Mouse (Mus musculus): ENCODE measurements around the gene Aox2.

DNA sequence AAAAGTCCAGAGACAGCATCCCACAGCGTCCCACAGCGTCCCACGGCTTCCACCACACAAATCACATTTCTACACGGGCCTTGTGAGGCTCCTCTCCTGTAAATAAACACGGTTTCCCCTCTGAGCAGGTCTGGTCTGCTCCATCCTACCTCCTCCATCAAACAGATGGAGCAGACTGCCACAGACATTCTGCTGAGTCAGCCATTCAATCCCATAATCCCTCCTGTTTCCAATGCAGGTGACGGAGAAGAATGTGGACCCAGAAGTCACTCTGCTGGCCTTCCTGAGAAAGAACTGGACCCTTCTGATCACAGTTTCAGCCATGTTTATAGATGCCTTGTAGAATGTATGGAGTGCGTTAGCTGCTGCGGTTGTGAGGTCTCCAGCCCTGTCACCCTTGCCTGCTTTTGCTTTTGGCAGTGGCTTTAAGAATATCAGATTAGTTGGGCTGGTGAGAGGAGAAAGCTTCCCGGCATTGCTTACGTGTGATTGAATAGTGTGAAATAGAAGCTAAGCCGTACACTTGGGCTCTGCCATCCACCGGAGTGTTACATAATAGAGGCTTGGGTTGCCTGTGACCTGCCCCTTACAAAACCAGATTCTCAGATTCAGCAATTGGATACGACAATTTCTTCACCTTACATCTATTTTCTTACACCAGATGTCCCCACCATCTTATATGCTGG, 3.0 kb downstream of the Aox2 start:
- TF ChIP-seq CTCF (conservative IDR thresholded peaks at IDR 0.05; ENCODE audit: low read length) (no peak), POU5F1 (IDR thresholded peaks at IDR 0.05; ENCODE audit: borderline replicate concordance, low read length) (no peak), NANOG (IDR thresholded peaks at IDR 0.05; ENCODE audit: borderline replicate concordance, low read length) (no peak)
